Mouse (Mus musculus) gastrocnemius, postnatal 25 days (tissue): ENCODE measurements around the gene Ssrp1. TPM values are rescaled to one million over a fixed set of nuclear protein-coding genes. Genes with fewer than 3 reads are reported as not detected.

Experiments
- DNase-seq: peaks from one replicate; pipeline ENCODE4 v3.0.0; 2022
- total RNA-seq, 2 experiments: library from RNA; stranded (reverse); gene quantifications; 1 replicate in 1 of 2; 2 replicates in 1 of 2; pipeline ENCODE4 v1.2.3; 2021

Ssrp1 gene
- total RNA-seq, 2 experiments from 2014 or later, result 25.5 to 28.3 TPM

GRCm38 (mm10) chr2:85036507-85037046 lies 457 bp upstream of the Ssrp1 start:
- DNase-seq, result no peak

- no peak for DNase-seq
These were observed 1.3 kb downstream of the Ssrp1 start for GRCm38 (mm10) chr2:85038336-85038735.

- DNase-seq, result no peak
These were observed 6.6 kb downstream of the Ssrp1 start for GRCm38 (mm10) chr2:85043623-85044022.

GRCm38 (mm10) chr2:85046222-85046621 lies 9.2 kb downstream of the Ssrp1 start:
- DNase-seq, result no peak

GRCm38 (mm10) chr2:85047081-85047480 lies 10.0 kb downstream of the Ssrp1 start:
- no peak for DNase-seq

GRCm38 (mm10) chr2:85047596-85048167 lies 10.6 kb downstream of the Ssrp1 start, which contains the start of gene Tnks1bp1:
Gene Tnks1bp1 (plus strand): TSS chr2:85048022.
- peak; percentile 97 for DNase-seq

- peak; percentile 86 for DNase-seq
These were observed 11.2 kb downstream of the Ssrp1 start for GRCm38 (mm10) chr2:85048168-85048751.

GRCm38 (mm10) chr2:85049277-85049676 lies 12.2 kb downstream of the Ssrp1 start:
- DNase-seq, result peak; percentile 39

GRCm38 (mm10) chr2:85050001-85050634 lies 13.1 kb downstream of the Ssrp1 start:
- DNase-seq, result peak; percentile 84

GRCm38 (mm10) chr2:85050746-85051145 lies 13.7 kb downstream of the Ssrp1 start:
- peak; percentile 36 for DNase-seq

- DNase-seq, result no peak
These were observed 16.3 kb downstream of the Ssrp1 start for GRCm38 (mm10) chr2:85053192-85053816.

GRCm38 (mm10) chr2:85056711-85057110 lies 19.7 kb downstream of the Ssrp1 start:
- DNase-seq, result no peak

GRCm38 (mm10) chr2:85059677-85060076 lies 22.6 kb downstream of the Ssrp1 start:
- DNase-seq, result no peak

GRCm38 (mm10) chr2:85060591-85061060 lies 23.6 kb downstream of the Ssrp1 start:
- DNase-seq, result peak; percentile 79

- DNase-seq, result no peak
These were observed 24.1 kb downstream of the Ssrp1 start for GRCm38 (mm10) chr2:85061107-85061541.

- no peak for DNase-seq
These were observed 28.3 kb downstream of the Ssrp1 start for GRCm38 (mm10) chr2:85065141-85065875.

- DNase-seq, result no peak
These were observed 29.9 kb downstream of the Ssrp1 start for GRCm38 (mm10) chr2:85066937-85067336.

- no peak for DNase-seq
These were observed 31.0 kb downstream of the Ssrp1 start for GRCm38 (mm10) chr2:85067903-85068625.

GRCm38 (mm10) chr2:85068626-85069025 lies 31.6 kb downstream of the Ssrp1 start:
- DNase-seq, result no peak

GRCm38 (mm10) chr2:85070086-85070485 lies 33.1 kb downstream of the Ssrp1 start:
- no peak for DNase-seq

- DNase-seq, result no peak
These were observed 34.9 kb downstream of the Ssrp1 start for GRCm38 (mm10) chr2:85071921-85072320.
